Mouse (Mus musculus): ENCODE results near the gene Hmgb4. TPM values are rescaled to one million over a fixed set of nuclear protein-coding genes. Genes with fewer than 3 reads are reported as not detected.
A peak's percentile ranks its signal among the peaks of the same experiment; 100 is the strongest.

The Hmgb4 gene
- polyA plus RNA-seq (2012; ENCODE audit: insufficient read depth, insufficient read length, low replicate concordance, missing spikeins) = not detected in 2 replicates

- peaks cover 5% of the 10 kb centered on the region; the same call in 1 of the 2 replicates for H3K4me1 ChIP-seq (ENCODE audit: control insufficient read depth, insufficient read depth, low read length)
- no peak within 1 kb of the TSS for H3K27ac ChIP-seq (ENCODE audit: insufficient read depth, low read depth, low read length)
- no peak for TF ChIP-seq CTCF (IDR thresholded peaks at IDR 0.05; ENCODE audit: insufficient read depth, low read depth, low read length)
- no peak for TF ChIP-seq POLR2A (IDR thresholded peaks at IDR 0.05; ENCODE audit: insufficient read depth, low read depth, low read length)
- 60% methylated on average over 8 of the region's 8 CpGs for WGBS
- no peak within 1 kb of the TSS for H3K4me3 ChIP-seq (ENCODE audit: insufficient read depth, low read depth, low read length)
These were observed at the start of gene Hmgb4 for GRCm38 (mm10) chr4:128260907-128261560. Gene Hmgb4 (minus strand): TSS chr4:128260957.

GRCm38 (mm10) chr4:128306011-128306410 lies 45.3 kb upstream of the Hmgb4 start:
- 94% methylated on average over 8 of the region's 8 CpGs for WGBS
- H3K4me3 ChIP-seq (ENCODE audit: insufficient read depth, low read depth, low read length) = no peak overlapping the region

GRCm38 (mm10) chr4:128304049-128304448 lies 43.3 kb upstream of the Hmgb4 start:
- WGBS = 67% methylated on average over 8 of the region's 8 CpGs
- H3K4me3 ChIP-seq (ENCODE audit: insufficient read depth, low read depth, low read length) = no peak overlapping the region
- TF ChIP-seq POLR2A (IDR thresholded peaks at IDR 0.05; ENCODE audit: insufficient read depth, low read depth, low read length) = no peak
- no peak for TF ChIP-seq CTCF (IDR thresholded peaks at IDR 0.05; ENCODE audit: insufficient read depth, low read depth, low read length)
- H3K27ac ChIP-seq (ENCODE audit: insufficient read depth, low read depth, low read length) = no peak overlapping the region
- no peaks in the 10 kb centered on the region for H3K4me1 ChIP-seq (ENCODE audit: control insufficient read depth, insufficient read depth, low read length)

More at GRCm38 (mm10) chr4:128306011-128306410, 45.3 kb upstream of the Hmgb4 start:
- no peak overlapping the region for H3K27ac ChIP-seq (ENCODE audit: insufficient read depth, low read depth, low read length)
- TF ChIP-seq POLR2A (IDR thresholded peaks at IDR 0.05; ENCODE audit: insufficient read depth, low read depth, low read length) = no peak
- no peak for TF ChIP-seq CTCF (IDR thresholded peaks at IDR 0.05; ENCODE audit: insufficient read depth, low read depth, low read length)
- H3K4me1 ChIP-seq (ENCODE audit: control insufficient read depth, insufficient read depth, low read length) = no peaks in the 10 kb centered on the region

- TF ChIP-seq CTCF (IDR thresholded peaks at IDR 0.05; ENCODE audit: insufficient read depth, low read depth, low read length) (no peak), POLR2A (IDR thresholded peaks at IDR 0.05; ENCODE audit: insufficient read depth, low read depth, low read length) (no peak)
- peaks cover 9% of the 10 kb centered on the region; the same call in 1 of the 2 replicates for H3K4me1 ChIP-seq (ENCODE audit: control insufficient read depth, insufficient read depth, low read length)
- H3K4me3 ChIP-seq (ENCODE audit: insufficient read depth, low read depth, low read length) = no peak overlapping the region
- H3K27ac ChIP-seq (ENCODE audit: insufficient read depth, low read depth, low read length) = no peak overlapping the region
- 73% methylated on average over 7 of the region's 7 CpGs for WGBS
These were observed 27.3 kb upstream of the Hmgb4 start for GRCm38 (mm10) chr4:128288095-128288494.

- no peak for TF ChIP-seq POLR2A (IDR thresholded peaks at IDR 0.05; ENCODE audit: insufficient read depth, low read depth, low read length)
- no peak for TF ChIP-seq CTCF (IDR thresholded peaks at IDR 0.05; ENCODE audit: insufficient read depth, low read depth, low read length)
- peaks cover 3% of the 10 kb centered on the region; the same call in 1 of the 2 replicates for H3K4me1 ChIP-seq (ENCODE audit: control insufficient read depth, insufficient read depth, low read length)
- H3K4me3 ChIP-seq (ENCODE audit: insufficient read depth, low read depth, low read length) = no peak overlapping the region
- no peak overlapping the region for H3K27ac ChIP-seq (ENCODE audit: insufficient read depth, low read depth, low read length)
- WGBS = 66% methylated on average over 1 of the region's 1 CpGs
These were observed 24.3 kb upstream of the Hmgb4 start for GRCm38 (mm10) chr4:128285009-128285408.

- 29% methylated on average over 6 of the region's 6 CpGs for WGBS
- H3K4me3 ChIP-seq (ENCODE audit: insufficient read depth, low read depth, low read length) = no peak overlapping the region
- peaks cover 37% of the 10 kb centered on the region for H3K4me1 ChIP-seq (ENCODE audit: control insufficient read depth, insufficient read depth, low read length)
- peak overlapping the region; percentile 61 for H3K27ac ChIP-seq (ENCODE audit: insufficient read depth, low read depth, low read length)
- TF ChIP-seq POLR2A (IDR thresholded peaks at IDR 0.05; ENCODE audit: insufficient read depth, low read depth, low read length) (no peak), CTCF (IDR thresholded peaks at IDR 0.05; ENCODE audit: insufficient read depth, low read depth, low read length) (no peak)
These were observed 14.8 kb upstream of the Hmgb4 start for GRCm38 (mm10) chr4:128275586-128275985.

- H3K4me1 ChIP-seq (ENCODE audit: control insufficient read depth, insufficient read depth, low read length) = peaks cover 37% of the 10 kb centered on the region
- WGBS = 42% methylated on average over 5 of the region's 5 CpGs
- peak overlapping the region; percentile 16; the same call in 1 of the 2 replicates for H3K27ac ChIP-seq (ENCODE audit: insufficient read depth, low read depth, low read length)
- H3K4me3 ChIP-seq (ENCODE audit: insufficient read depth, low read depth, low read length) = no peak overlapping the region
- TF ChIP-seq CTCF (IDR thresholded peaks at IDR 0.05; ENCODE audit: insufficient read depth, low read depth, low read length) (no peak), POLR2A (IDR thresholded peaks at IDR 0.05; ENCODE audit: insufficient read depth, low read depth, low read length) (no peak)
These were observed 14.4 kb upstream of the Hmgb4 start for GRCm38 (mm10) chr4:128275116-128275515.

- WGBS = 74% methylated on average over 11 of the region's 11 CpGs
- Histone ChIP-seq H3K27ac (ENCODE audit: insufficient read depth, low read depth, low read length) (no peak overlapping the region), H3K4me1 (ENCODE audit: control insufficient read depth, insufficient read depth, low read length) (peaks cover 37% of the 10 kb centered on the region), H3K4me3 (ENCODE audit: insufficient read depth, low read depth, low read length) (no peak overlapping the region)
- TF ChIP-seq CTCF (IDR thresholded peaks at IDR 0.05; ENCODE audit: insufficient read depth, low read depth, low read length) (no peak), POLR2A (IDR thresholded peaks at IDR 0.05; ENCODE audit: insufficient read depth, low read depth, low read length) (no peak)
These were observed 12.4 kb upstream of the Hmgb4 start for GRCm38 (mm10) chr4:128273146-128273545.

GRCm38 (mm10) chr4:128272501-128272900 lies 11.7 kb upstream of the Hmgb4 start:
- TF ChIP-seq POLR2A (IDR thresholded peaks at IDR 0.05; ENCODE audit: insufficient read depth, low read depth, low read length) (no peak), CTCF (IDR thresholded peaks at IDR 0.05; ENCODE audit: insufficient read depth, low read depth, low read length) (no peak)
- WGBS = 69% methylated on average over 6 of the region's 6 CpGs
- Histone ChIP-seq H3K4me1 (ENCODE audit: control insufficient read depth, insufficient read depth, low read length) (peaks cover 37% of the 10 kb centered on the region), H3K4me3 (ENCODE audit: insufficient read depth, low read depth, low read length) (no peak overlapping the region), H3K27ac (ENCODE audit: insufficient read depth, low read depth, low read length) (no peak overlapping the region)

Data from olfactory bulb, adult 2 months (tissue).